Mouse (Mus musculus) C2C12 (cell line): ENCODE measurements around the gene Ptpn12. TPM values are rescaled to one million over a fixed set of nuclear protein-coding genes. Genes with fewer than 3 reads are reported as not detected.
"Not testable (repeated sequence)": the region's sequence is repeated elsewhere in the genome, so short reads cannot be mapped to it uniquely, and the experiment has no call there.

ENCODE experiments used
- H3K27me3 ChIP-seq: one replicate; pipeline ENCODE4 v1.6.1; 2011; ENCODE audit not compliant: control insufficient read depth, insufficient read depth, insufficient read length
- H3K36me3 ChIP-seq: one replicate; pipeline ENCODE4 v1.6.1; 2011; ENCODE audit not compliant: control insufficient read depth, insufficient read depth
- H3K4me3 ChIP-seq: one replicate; pipeline ENCODE4 v1.5.1; 2011; ENCODE audit warnings: mild to moderate bottlenecking, control low read depth; ENCODE audit not compliant: poor library complexity, insufficient read depth, severe bottlenecking
- H3K79me2 ChIP-seq: one replicate; pipeline ENCODE4 v1.6.1; 2011; ENCODE audit not compliant: control insufficient read depth, insufficient read depth
- H3K79me3 ChIP-seq: one replicate; pipeline ENCODE4 v1.6.1; 2011; ENCODE audit warnings: low read depth, control low read depth
- H3ac ChIP-seq: one replicate; pipeline ENCODE3; 2011; ENCODE audit warnings: low read depth; ENCODE audit not compliant: control insufficient read depth, insufficient read length
- CEBPB ChIP-seq: IDR thresholded peaks from one replicate; pipeline ENCODE4 v1.6.1; 2011; ENCODE audit warnings: low read depth, mild to moderate bottlenecking, control low read depth, moderate library complexity
- CTCF ChIP-seq: IDR thresholded peaks from one replicate; pipeline ENCODE4 v1.5.1; 2011; ENCODE audit not compliant: control insufficient read depth, insufficient read depth, insufficient read length
- FOSL1 ChIP-seq: IDR thresholded peaks from one replicate; pipeline ENCODE4 v1.8.0; 2011; ENCODE audit warnings: mild to moderate bottlenecking, low read length; ENCODE audit not compliant: poor library complexity, insufficient read depth, severe bottlenecking
- MAX ChIP-seq: IDR thresholded peaks from one replicate; pipeline ENCODE4 v1.6.1; 2011; ENCODE audit warnings: mild to moderate bottlenecking, control low read depth
- MYOD1 ChIP-seq: IDR thresholded peaks from one replicate; pipeline ENCODE4 v1.6.1; 2011; ENCODE audit warnings: low read depth; ENCODE audit not compliant: control insufficient read depth, insufficient read length
- MYOG ChIP-seq: IDR thresholded peaks from one replicate; pipeline ENCODE4 v1.6.1; 2011; ENCODE audit not compliant: control insufficient read depth, insufficient read length; ENCODE audit errors: extremely low read depth
- USF1 ChIP-seq: IDR thresholded peaks from one replicate; pipeline ENCODE4 v1.6.1; 2011; ENCODE audit warnings: low read depth, mild to moderate bottlenecking, control low read depth, moderate library complexity
- polyA plus RNA-seq: library from polyadenylated mRNA; unstranded; fragments of >200 nt; fragmentation: generic; extraction: Trizol; gene quantifications from one replicate; pipeline ENCODE4 v1.2.1, GENCODE M21; 2012; ENCODE audit warnings: missing spikeins

Ptpn12 gene
- polyA plus RNA-seq, 1 experiment: 20.3 TPM

DNA sequence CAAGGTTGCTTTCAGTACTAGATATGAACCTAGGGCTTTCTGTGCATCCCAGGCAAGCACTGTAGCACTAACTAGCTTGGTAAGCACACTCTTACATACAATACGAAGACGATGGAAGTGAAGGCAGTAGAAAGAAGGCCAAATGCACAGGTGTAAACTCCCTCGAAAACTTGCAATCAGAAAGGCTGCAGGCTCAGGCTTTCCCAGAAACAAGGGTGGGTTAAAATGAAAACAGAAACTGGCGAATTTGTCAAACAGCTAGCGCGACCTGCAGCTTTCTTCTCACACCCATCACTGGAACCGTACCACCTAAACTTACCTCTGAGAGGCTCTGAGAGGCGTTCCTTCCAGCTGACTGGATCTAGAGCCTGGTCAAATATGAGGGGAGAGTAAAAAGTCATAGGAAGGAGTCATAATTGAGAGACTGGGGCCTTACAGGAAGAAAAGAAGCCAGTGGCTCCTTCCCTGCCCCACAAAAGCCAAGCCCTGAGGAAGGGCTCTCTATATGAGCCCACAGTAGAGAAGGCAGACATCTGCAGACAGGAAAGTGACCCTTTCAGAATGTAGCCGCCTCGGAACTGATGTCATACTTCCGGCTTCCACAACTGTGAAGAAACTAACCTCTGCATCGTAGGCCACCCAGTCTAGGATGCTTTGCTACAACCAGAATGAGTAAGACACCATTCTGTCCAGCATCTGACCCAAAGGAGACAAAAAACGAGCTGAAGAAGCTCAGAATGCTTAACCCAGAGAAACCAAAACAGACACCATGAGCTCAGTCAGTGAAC, 110.6 kb downstream of the Ptpn12 start:
- H3K79me2 ChIP-seq: peaks cover 100% of the 10 kb centered on the region
- H3K4me3 ChIP-seq: no peak overlapping the region
- TF ChIP-seq CTCF (no peak), FOSL1 (no peak), MYOD1 (no peak), USF1 (no peak), MAX (no peak), MYOG (no peak), CEBPB (no peak)

DNA sequence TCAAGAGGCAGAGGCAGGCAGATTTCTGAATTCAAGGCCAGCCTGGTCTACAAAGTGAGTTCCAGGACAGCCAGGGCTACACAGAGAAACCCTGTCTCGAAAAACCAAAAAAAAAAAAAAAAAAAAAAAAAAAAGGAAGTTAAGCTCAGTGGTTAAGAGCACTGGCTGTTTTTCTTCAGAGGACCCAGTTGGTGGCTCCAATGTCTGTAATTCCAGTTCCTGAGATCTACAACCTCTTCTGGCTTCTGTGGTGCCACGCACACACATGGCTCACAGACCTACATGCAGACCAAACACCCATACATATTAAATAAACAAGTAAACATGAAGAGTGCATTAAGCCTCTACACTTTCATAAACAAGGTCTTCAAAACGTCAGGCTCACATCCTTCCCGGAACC, 111.9 kb downstream of the Ptpn12 start:
- H3K27me3 ChIP-seq, H3ac ChIP-seq, H3K36me3 ChIP-seq, H3K4me3 ChIP-seq: not testable (repeated sequence)
- Histone ChIP-seq H3K79me3 (peaks cover 80% of the 10 kb centered on the region), H3K79me2 (peaks cover 100% of the 10 kb centered on the region)

More for the DNA sequence above, 110.6 kb downstream of the Ptpn12 start:
- no peaks in the 10 kb centered on the region for H3K27me3 ChIP-seq
- peaks cover 86% of the 10 kb centered on the region for H3K79me3 ChIP-seq
- H3K36me3 ChIP-seq: no peaks in the 10 kb centered on the region
- no peak overlapping the region for H3ac ChIP-seq

DNA sequence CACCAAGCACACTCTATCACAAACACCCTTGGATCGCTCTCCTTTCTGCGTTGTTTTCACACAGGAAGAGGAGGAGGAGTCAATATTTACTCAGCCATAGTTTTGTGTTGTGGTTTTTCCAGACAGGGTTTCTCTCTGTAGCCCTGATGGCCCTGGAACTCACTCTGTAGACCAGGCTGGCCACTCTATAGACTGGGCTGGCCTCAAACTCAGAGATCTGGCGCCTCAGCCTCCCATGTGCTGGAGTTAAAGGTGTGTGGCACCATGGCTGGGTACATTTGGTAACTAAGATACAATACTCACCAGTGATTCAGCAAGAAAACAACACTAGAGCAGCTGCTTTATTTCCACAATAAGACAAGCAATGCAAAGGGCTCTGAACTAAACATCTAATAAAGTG, 113.2 kb downstream of the Ptpn12 start:
- Histone ChIP-seq H3K79me2 (peaks cover 100% of the 10 kb centered on the region), H3ac (no peak overlapping the region), H3K79me3 (peaks cover 75% of the 10 kb centered on the region), H3K4me3 (no peak overlapping the region), H3K27me3 (no peaks in the 10 kb centered on the region), H3K36me3 (no peaks in the 10 kb centered on the region)
- TF ChIP-seq MYOD1: no peak
- TF ChIP-seq CEBPB: no peak
- TF ChIP-seq MAX: no peak
- TF ChIP-seq FOSL1: no peak
- TF ChIP-seq USF1: no peak
- no peak for TF ChIP-seq CTCF
- TF ChIP-seq MYOG: no peak

DNA sequence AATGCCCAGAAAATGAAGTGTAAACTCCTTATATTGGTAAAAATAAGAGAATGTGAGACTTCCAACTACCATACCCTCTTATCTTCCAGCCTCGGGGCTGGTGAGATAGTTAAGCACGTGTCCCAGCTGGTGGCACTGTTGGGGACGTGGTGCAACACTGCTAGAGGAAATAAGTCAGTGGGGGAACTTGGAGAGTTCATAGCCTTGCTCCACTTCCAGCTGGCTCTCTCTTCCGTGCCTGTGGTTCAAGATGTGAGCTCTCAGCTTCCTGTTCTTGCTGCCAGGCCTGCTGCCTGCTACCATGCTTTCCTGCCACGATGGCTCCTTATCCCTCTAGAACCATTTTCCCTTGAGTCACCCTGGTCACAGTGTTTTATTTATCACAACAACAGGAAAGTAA, 114.5 kb downstream of the Ptpn12 start:
- Histone ChIP-seq H3K4me3 (no peak overlapping the region), H3K79me3 (peaks cover 65% of the 10 kb centered on the region), H3K27me3 (no peaks in the 10 kb centered on the region), H3K79me2 (peaks cover 100% of the 10 kb centered on the region), H3ac (no peak overlapping the region), H3K36me3 (no peaks in the 10 kb centered on the region)
- TF ChIP-seq MYOD1 (no peak), FOSL1 (no peak), CEBPB (no peak), MAX (no peak), MYOG (no peak), CTCF (no peak)

GRCm38 (mm10) chr5:20940696-20941095, 115.0 kb downstream of the Ptpn12 start:
- Histone ChIP-seq H3ac (no peak overlapping the region), H3K79me2 (peaks cover 100% of the 10 kb centered on the region), H3K4me3 (no peak overlapping the region), H3K79me3 (peaks cover 64% of the 10 kb centered on the region), H3K36me3 (no peaks in the 10 kb centered on the region), H3K27me3 (no peaks in the 10 kb centered on the region)
- TF ChIP-seq MYOD1 (no peak), MYOG (no peak), MAX (no peak), CEBPB (no peak), CTCF (no peak), USF1 (no peak), FOSL1 (no peak)

- Histone ChIP-seq H3K79me3 (peaks cover 60% of the 10 kb centered on the region), H3K79me2 (peaks cover 100% of the 10 kb centered on the region), H3K4me3 (no peak overlapping the region), H3ac (no peak overlapping the region), H3K27me3 (no peaks in the 10 kb centered on the region), H3K36me3 (no peaks in the 10 kb centered on the region)
- TF ChIP-seq CEBPB: no peak
- TF ChIP-seq FOSL1: no peak
- TF ChIP-seq USF1: no peak
- no peak for TF ChIP-seq MAX
Observed at GRCm38 (mm10) chr5:20940040-20940571, 115.6 kb downstream of the Ptpn12 start.
